Mouse (Mus musculus) NIH3T3 (cell line): ENCODE data around the gene Rp9.
A peak's percentile ranks its signal among the peaks of the same experiment; 100 is the strongest.

Experiments used
- DNase-seq: peaks from one replicate; pipeline ENCODE4 v3.0.0-alpha.2; 2012; ENCODE audit warnings: low read depth

Gene Rp9

DNA sequence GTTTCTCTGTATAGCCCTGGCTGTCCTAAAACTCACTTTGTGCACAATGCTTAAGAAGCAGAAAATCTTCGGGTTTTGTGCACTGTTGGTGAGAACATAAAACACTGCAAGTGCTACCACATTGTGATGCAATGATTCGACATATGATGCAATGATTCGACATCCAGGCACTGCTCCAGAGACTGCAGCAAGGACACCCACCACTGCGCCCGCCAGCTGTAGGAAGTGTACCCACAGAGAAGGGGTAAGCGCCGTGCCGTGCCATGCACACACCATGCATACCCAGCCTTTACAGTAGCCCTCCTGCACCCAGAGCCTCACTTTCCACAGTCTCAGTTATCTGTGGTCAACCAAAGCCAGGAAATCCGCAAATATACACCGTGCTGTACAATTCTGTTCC, 102.9 kb downstream of the Rp9 start:
- peak; percentile 60 for DNase-seq

DNA sequence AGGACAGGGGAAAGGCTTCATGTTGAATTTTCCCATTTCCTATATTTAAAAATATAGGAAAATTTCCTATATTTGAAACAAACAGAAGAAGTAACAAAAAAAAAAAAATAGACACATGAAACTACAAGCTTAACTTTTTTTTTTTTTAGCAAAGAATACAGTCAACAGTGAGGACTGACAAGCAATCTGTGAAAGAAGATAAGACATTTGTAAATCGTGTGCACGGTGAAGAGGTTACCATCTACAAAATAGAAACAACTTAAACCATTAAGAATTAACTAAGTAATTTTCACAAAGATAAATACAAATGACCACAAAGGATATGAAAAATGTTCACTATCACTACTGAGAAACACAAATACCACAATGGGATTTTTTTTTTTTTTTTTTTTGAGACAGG, 103.3 kb downstream of the Rp9 start:
- no peak for DNase-seq
